Mouse (Mus musculus) heart, adult 11 months (tissue): ENCODE measurements around the gene Prlh.
A peak's percentile ranks its signal among the peaks of the same experiment; 100 is the strongest.

ENCODE experiments used
- DNase-seq: peaks from one replicate; pipeline ENCODE4 v3.0.0; 2022

The Prlh gene

DNA sequence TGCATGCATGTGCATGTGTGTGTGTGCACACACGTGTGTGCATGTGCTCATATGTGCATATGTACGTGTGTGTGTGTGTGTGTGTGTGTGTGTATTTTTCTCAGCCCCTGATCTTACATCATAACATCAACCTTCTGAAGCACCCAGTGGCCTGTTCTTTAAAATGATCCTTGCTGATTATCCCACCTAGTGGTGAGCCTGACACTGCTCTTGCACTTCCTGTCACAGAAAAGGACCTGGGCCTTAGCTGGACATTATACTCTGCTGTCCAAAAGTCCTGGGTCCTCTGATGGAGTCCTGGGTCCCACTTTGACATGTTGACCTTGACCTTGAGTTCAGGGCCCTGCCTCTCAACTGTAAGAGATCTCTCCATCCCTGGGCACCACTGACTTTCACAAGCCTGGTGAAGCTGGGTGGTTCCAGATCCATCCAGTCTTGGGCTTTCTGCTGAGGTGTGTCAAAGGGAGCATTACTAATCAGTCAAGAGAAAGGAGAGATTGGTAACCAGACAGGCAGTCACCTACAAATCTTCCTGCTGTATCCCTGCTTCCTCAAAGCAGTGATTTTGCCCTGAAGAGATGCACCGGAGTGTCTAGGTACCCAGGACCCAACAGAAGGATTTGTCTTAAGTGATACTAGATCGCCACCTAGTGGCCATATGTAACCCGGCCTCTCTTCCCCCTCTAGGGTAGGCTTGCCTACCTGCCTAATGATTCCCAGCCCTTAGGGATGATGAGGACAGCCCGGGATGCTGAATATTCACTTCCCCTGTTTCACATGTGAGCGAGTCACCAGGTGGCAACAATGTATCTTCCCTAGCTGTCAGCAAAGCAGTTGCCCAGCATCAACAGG, 3.6 kb downstream of the Prlh start:
- peak; percentile 93 for DNase-seq

GRCm38 (mm10) chr1:90962526-90962925, 9.6 kb downstream of the Prlh start:
- DNase-seq, result no peak

GRCm38 (mm10) chr1:90962994-90963393, 10.1 kb downstream of the Prlh start:
- no peak for DNase-seq

GRCm38 (mm10) chr1:90967583-90967982, 14.7 kb downstream of the Prlh start:
- peak; percentile 97 for DNase-seq

- DNase-seq, result peak; percentile 44
Measured at GRCm38 (mm10) chr1:90968649-90969048, 15.7 kb downstream of the Prlh start.

GRCm38 (mm10) chr1:90969347-90969784, 16.5 kb downstream of the Prlh start, which contains the start of gene Rab17:
Gene Rab17, minus strand, starts transcription at chr1:90969661.
- DNase-seq, result peak; percentile 88

DNA sequence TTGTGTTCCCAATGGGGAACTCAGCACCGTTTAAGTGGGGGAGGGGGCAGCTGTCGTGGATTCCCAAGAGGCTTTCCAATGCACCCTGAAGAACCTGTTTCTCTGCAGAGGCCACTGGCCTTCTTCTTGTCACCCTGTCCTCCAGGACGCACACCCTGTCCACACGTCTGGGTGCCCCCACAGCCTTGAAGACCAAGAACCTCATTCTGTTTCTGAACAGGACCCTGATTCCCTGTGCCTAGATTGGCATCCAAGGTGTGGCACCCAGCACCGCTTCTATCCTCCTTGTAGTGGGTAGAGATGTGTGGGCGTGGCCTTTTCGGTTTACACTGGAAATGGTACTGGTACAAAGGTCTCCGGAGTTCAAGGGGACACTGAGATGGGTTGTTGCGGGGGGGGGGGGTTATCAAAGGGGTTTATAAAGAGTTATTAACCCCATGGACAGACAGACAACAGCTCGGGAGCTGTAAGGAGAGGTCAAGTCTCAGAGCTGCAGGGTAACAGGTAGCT, 17.0 kb downstream of the Prlh start:
- peak; percentile 82 for DNase-seq

DNA sequence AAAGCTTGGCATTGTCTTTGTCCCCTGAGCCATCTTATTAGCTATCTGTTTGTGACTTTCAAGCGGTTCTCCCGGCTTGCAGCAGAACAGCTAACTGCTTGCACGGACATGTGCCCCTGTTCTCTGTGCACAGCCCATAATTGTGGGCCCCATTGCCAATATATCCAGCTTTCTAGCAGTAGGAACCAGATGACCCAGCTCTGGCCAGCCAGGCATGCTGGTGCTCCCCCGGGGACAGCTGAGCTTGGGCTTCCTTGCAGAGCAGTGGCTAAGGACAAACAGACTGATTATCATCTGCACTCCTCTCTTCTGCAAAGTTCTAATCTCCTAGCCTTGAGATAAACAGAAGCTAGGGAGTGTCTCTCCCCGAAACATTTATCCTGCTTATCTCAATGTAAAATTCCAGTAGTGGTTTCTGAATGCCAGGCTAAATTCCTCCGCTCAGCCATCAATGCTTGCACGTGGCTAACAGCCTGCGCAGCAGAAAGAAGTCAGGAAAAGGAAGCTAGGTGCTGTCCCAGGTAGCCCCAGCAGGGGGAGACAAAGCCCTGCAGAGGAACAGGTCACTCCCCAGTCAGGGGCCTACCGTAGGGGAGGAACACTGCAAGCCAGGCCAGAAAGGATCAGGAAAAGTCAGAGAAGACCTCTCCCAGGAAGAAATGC, 20.1 kb downstream of the Prlh start:
- peak; percentile 98 for DNase-seq

DNA sequence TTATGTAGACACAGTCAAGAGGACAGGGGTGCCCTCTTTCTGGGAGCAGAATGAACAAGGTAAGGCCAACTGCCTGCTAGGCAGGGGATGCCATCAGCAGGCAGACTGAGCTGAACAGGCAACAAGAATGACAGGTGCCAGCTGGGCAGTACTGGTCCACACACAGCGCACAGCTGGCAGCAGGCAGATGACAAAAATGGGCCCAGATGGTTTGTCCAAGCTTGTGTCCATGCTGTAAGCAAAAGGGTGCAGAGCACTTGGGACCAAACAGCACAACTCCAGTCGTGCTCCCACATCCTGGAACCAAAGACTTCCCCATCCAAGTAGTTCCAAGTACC, 20.6 kb downstream of the Prlh start:
- DNase-seq, result no peak

GRCm38 (mm10) chr1:90974906-90975649, 22.2 kb downstream of the Prlh start:
- DNase-seq, result peak; percentile 98

DNA sequence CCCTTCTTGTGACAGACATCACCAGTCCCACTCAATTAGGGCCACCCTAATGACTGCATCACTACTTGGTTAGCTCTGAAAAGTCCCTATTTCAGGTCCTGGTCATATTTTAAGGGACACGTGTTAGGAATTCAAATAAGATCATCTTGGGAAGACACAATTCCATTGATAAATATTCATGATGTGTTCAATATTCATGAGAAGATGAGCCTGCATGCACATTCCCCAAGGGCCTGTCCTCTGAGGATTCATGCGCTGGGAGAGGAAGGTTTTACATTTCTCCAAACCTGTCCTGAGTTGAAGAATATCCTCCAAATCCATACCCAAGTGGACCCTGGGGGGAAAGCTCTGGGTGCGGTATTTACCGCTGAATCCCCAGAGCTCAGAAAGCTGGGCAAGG, 23.1 kb downstream of the Prlh start:
- DNase-seq, result no peak

DNA sequence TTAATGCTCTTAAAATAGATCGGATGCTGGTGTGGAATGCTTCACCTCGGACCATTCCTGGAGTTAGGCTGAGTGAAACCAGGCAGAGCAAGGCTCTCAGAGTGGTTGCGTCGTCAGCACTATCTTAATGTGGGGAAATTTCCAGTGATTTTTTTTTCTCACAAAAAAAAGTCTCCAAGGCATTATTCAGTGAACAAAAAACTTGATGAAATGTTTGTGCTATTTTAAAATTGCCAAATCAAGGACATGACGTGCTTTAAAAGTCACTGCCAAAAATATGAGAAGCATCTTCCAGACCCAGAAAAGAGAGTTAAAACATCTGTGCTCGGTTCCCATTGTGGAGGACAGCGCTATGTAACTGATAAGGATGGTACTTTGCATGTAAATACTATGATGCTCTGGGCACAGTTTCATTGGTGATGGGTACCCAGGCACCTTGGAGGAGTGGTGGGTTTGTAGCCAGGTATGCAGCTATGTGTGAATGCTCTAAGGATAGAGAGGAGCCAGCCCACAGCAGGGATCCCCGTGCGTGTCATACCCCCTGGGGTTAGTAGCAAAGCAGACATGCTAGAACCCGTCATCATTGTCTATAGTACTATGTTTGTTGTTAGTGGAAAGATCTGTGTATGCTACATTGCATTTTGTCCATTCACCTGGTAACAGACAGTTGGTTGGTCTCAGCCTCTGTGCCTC, 27.9 kb downstream of the Prlh start:
- peak; percentile 91 for DNase-seq

DNA sequence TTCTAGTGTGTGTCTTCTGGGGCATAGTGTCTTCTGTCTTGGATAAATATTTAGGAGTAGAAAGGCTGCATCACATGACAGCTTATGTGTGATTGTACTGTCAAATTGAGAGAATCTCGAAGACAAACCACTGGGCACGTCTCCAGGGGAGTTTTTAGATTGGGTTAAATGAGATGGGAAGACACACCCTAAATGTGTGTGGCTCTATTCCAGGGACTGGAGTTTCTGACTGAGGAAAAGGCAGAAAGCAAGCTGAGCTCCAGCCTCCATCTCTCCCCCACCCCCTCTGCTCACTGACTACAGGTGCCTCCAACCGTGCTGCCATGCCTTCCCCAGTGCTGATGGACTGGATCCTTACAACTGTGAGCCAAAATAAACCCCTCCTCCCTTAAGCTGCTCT, 28.4 kb downstream of the Prlh start:
- DNase-seq, result peak; percentile 90

DNA sequence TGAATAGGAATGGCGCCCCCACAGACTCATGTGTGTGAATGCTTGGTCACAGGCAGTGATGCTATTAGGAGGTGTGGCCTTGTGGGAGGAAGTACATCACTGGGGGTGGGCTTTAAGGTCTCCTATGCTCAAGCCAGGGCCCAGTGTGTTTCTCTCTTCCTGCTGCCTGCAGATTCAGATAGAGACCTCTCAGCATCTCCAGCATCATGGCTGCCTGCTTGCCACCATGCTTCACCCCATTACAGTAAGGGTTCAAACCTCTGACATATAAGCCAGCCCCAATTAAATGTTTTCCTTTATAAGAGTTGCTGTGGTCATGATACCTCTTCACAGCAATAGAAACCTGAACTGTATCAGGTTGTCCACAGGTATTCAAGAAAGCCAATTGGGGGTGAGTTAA, 43.0 kb downstream of the Prlh start:
- peak; percentile 78 for DNase-seq

DNA sequence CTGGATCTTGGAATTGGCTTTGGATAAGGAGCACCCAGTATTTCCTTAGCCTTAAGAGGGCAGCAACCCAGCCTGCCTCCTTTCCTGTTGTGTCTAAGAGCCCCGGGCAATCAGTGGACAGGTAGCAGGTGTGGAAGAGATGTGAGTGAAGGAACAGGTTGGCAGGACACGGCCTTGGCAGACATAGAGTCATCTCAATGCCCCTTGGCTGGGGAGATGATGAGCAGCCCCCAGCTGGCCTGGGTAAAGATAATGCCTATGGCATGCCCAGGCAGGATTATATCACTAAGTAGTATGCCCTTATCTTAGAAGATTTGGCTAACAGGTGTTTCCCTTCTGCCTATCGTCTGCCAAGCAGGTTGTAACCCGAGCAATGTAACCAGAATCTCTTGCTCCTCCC, 44.2 kb downstream of the Prlh start:
- DNase-seq, result peak; percentile 91

GRCm38 (mm10) chr1:90997641-90998040, 44.7 kb downstream of the Prlh start:
- peak; percentile 84 for DNase-seq

GRCm38 (mm10) chr1:90998268-90998890, 45.5 kb downstream of the Prlh start, which contains the start of gene Lrrfip1:
Gene Lrrfip1, plus strand, starts transcription at chr1:90998737.
- peak; percentile 98 for DNase-seq

DNA sequence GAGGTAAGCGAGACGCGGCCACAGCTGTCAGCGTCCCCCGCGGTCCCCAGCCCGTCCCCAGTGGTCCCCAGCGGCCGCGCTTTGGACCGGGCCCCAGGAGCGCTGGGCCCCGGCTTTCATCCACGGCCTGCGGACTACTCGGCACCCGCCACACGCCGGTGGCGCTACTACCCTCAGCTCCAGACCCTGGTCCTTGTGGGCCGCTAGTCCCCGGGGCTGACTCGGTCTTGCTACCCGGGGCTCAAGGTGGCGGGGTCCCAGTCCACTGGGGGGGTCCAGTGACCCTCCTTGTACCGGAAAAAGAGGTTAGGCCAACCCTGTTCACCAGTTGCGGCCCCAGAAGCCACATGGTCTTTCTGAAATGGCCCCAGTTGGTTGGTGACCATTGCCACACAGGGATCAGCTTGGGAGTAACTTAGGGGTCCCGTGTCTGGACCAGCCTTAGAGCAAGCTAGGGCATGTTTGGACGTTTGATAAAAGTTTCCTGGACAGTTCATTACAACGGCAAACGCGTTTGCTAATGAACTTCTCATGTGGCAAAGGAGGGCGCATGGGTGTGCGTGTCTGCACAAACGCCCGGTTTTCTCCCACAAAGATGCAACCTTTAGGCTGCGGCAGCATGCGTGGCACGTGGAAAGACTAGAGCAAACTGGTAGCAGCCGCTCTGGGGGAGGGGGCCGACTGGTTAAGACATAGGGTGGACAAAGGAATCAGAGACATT, 46.1 kb downstream of the Prlh start:
- peak; percentile 95 for DNase-seq

- DNase-seq, result peak; percentile 93
Measured at GRCm38 (mm10) chr1:90999911-91000601, 47.1 kb downstream of the Prlh start.

DNA sequence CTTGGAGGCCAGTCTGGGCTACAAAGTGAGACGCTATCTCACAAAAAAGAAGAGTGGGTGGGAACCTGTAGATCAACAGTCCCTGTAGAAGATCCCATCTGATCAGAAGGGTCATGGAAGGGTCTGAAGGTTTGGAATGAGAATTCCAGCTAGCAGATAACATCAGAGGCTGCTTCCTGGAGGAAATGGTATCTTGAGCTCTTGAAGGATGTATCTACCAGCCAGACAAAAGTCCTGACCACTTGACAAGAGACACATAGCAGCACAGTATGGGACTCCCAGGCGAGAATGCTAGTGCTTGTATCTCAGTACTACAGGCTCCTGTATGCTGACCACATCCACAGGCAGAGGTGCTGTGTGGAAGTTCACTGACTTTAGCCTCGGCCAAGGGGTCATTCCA, 48.2 kb downstream of the Prlh start:
- DNase-seq, result peak; percentile 92
